Mouse (Mus musculus) embryo, embryonic 11 days (tissue): ENCODE results near the gene Hs3st2.
A peak's percentile ranks its signal among the peaks of the same experiment; 100 is the strongest.
"Not testable (repeated sequence)": the region's sequence is repeated elsewhere in the genome, so short reads cannot be mapped to it uniquely, and the experiment has no call there.

Source experiments
- DNase-seq: peaks from one replicate; pipeline ENCODE4 v3.0.0-alpha.2; 2015

Hs3st2 gene

DNA sequence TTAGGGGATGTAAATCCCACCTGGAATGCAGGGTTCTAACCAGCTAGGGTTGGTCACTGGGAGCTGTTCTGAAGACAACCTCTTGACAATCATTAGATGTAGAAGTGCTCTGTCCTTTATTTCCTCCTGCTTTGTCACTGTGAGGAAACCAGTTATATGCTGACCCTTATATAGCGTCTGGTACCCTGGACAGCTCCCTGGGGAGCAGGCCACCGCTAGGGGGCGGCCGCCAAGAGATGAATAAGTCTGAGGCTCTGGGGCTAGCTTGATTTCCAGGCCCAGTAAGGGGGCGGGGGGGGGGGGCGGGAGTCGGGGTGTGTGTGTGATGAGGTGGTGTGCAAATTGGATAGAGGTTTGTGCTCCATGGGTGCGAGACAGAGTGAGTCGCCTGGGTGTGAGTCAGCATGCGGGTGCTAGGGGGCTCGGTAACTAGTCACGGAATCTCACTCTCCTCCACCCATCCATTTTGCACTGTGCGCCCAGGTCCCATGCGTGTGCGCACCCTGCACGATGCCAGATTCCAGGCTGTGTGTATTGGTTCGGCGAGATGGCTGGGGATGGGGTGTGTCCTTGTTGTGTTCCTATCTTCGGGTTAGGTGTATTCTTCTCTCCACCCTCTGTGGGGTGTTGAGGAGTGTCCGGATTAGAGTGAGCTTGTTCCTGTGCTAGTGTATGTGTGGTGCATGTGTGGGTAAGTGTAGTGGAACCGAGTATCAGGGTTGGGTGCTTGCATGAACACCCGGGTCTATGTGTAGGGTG is at the start of gene Hs3st2:
Gene Hs3st2 (plus strand): TSS at position 635 of the 759 bp plus-strand sequence.
- peak; percentile 83 for DNase-seq

DNA sequence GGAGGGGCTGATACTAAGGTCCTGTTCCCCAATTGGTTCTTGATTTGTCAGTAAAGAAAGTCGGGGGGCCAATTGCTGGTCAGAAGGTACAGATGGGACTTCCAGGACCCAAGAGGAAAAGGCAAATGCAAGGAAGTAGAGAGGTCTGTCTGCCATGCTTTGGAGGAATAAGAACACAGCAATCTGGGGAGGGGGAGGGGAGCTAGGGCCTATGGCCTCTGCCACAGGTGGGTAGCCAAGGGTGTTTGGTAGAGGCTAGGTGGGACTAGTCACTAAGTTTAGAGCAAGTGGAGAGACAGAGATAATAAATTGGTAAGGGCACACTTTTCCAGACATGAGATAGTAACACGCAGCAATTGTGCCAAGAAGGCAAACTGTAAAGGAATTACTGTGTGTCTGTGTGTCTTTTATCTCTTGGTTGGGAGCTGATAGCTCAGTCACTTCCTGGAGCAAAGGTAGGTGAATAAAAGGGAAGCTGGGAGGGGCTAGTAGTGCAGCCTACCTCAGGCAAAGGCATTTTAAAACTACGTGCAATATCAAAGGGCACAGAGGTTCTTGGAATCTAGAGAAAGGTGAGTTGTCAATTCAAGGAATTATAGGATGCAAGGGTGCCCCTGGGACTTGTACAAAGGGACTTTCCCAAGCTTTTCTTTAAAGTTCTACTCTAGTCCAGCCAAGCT is 43.2 kb upstream of the Hs3st2 start:
- no peak for DNase-seq

DNA sequence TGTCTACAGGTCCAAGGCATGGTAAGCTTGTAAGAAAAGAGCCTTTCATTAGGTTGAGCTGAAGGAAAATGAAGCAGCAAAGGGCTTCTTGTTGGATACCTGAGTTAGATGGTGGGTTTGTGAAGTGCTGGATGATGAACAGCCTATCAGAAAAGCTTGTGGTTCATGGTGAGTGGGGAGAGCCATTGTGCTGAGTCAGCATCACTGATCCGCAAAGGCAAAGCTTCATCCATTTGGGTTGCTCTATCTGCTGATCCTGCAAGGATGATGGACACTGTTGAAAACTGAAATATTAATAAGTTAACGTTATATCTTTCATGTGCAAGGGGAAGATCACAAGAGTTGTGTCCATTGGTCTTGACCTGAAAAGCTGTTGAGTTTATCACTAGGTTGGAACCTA is 40.0 kb upstream of the Hs3st2 start:
- no peak for DNase-seq

DNA sequence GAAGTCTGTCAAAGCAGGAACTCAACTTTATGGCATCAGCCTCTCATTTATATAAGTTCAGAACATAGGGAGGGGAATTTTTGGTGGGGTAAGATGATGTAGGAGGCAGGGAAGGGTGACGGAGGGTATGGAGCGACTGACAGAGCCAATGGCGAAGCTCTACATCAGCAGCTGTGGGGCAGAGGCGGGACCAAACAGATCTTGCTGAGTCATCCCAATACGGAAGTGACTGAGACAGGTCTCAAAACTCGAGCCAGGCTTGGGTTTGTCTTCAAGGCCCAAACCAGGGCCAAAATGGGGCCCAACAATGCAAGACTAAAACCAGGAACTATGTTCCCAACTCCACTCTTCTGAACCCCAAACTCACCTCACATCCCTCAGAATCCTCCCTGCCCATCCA is 30.2 kb upstream of the Hs3st2 start:
- not testable (repeated sequence) for DNase-seq

DNA sequence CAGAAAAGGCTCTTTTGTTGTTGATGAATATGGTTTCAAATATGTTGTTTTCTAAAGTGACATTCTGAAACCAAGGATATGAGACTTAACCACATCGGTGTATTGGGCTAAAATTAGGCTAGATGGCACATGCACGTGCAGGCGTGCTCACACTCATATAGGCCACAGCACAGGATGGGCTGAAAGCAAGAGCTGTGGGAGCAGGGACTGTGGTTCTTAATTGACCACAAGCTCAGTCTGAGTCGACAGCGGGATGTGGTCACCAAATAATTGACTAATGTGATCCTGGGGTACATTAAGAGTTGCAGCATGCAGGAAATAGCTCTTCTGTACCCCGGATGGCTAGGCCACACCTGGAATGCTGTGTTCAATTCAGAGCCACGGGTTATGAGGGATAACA is 26.1 kb upstream of the Hs3st2 start:
- DNase-seq = no peak

DNA sequence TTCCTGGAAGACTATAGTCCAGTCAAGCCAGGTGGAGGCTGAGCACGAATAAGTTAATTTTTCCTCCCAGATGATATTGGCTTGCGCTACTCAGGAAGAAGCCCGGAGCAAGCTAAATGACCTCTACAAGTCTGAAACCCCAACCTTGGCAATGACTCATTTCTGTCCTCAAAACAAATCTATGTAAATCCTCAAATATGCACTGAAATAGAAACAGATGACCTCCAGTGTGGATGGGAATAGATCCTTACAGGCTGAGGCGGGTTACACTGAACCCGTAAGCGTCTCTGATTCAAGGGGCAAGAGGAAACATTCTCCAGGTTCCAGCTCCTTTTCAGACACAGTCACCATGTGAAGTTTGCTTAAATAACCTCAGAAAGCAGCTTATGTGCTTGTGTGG is 24.5 kb upstream of the Hs3st2 start:
- DNase-seq = no peak

DNA sequence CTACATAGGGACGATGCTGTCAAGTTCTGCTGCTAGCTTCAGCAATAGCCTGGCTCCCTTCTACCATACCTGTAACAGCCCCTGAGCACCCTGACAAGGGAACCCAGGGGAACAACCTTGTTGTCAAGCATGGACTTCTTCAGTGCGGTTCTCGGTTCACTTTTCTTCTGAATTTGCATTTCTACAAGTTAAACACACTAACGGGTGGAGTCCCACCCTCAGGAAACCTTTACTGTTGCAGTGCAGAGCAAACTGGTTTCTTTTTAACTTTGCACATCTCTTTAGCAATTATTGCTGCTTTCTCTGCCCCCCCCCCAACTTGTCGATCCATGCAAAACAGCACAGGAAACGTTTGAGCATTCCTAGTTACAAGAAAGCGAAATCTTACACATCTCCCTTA is 19.7 kb upstream of the Hs3st2 start:
- no peak for DNase-seq

DNA sequence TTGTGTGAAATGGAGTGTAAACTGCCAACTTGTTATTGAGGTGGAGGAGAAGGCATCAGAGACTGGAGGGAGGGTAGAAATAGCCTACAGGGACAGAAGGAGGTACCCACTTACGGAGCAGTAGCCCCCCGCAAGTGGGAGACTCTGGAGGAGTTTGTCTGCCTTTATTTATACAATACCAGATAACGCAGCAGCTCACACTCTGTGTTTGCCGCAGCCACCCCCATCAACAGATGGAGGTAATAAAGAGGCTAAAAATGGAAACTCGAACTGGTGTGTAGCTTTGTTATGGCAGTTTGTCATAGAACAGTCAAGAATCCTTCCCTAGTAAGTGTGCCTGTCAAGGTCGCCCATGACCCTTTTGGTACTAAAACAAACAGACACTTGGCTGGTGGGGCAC is 16.2 kb upstream of the Hs3st2 start:
- no peak for DNase-seq

DNA sequence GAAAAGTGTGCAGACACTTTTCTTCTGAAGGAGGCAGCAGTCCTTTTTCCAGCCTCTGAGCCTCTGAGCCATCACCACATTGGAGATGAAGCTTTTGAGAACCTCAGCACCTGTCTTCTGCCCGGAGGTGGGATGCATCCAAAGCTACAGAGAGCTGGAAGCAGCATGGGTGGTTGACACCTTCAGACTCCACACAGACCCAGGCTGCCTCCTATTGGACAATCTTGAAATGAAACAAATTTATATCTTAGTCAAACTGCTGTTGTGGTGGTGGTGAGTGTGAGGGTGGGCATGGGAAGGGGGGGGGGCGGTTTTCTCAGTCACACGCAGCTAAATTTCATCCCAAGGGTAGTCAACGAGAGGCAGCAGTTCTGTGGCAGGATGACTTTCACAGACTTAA is 12.7 kb upstream of the Hs3st2 start:
- DNase-seq = no peak

DNA sequence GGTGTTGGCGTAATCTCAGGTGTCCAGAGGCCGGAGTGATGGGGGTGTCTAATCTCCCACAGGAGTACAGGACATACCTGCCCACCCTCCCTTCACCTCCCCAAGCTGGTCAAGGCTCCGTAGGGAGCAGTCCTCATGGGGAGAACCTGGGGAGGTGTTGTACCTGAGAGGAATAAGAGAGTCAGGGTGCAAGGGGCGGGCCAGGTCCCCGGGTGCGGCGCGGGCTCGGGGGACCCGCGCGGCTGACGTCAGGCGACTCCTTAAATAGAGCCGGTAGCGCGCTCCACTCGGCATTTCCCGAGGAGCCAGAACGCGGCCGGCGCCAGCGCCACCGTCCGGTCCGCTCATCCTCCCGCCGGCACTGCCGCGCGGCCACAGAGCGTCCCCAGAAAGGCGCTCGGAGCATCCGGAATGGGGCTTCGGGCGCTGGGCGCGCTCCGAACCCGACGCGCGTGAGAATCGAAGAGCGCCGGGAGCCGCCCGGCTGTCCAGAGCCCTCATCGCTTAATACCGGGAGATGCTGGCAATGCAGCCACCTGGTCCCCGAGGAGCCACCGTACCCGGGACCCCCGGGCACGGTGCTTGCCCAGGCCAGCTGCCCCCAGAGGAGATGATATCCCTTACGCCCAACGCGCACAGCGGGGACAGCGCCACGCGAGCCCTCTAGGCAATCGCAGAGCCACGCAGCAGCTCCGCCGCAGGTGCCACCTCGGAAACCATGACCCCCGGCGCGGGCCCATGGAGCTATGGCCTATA is 503 bp downstream of the Hs3st2 start:
- peak; percentile 65 for DNase-seq

DNA sequence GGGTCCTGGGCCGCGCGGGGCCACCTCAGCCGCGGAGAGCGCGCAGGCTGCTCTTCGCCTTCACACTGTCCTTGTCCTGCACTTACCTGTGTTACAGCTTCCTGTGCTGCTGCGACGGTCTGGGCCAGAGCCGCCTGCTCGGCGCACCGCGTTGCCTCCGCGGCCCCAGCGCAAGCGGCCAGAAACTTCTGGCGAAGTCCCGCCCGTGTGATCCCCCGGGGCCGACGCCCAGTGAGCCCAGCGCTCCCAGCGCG is 1.0 kb downstream of the Hs3st2 start:
- no peak for DNase-seq

DNA sequence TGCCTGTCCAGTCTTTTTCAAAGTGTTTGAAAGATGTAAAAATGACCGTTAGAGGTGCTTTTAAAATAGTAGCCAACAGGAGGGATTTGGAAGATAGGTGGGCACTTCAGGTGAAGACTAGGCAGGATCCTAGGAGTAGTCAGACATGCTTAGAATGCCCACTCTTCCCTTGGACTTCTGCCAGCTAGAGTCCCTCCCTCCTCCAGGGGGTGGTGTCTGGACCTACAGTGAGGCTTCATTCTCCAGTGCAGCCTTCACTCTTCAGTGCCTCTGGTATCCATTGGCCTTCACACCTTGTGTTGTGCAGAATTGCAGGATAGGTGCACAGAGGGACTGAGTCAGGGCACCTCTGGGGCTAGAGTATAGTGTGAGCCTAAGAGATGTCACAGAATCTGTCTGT is 2.2 kb downstream of the Hs3st2 start:
- no peak for DNase-seq

DNA sequence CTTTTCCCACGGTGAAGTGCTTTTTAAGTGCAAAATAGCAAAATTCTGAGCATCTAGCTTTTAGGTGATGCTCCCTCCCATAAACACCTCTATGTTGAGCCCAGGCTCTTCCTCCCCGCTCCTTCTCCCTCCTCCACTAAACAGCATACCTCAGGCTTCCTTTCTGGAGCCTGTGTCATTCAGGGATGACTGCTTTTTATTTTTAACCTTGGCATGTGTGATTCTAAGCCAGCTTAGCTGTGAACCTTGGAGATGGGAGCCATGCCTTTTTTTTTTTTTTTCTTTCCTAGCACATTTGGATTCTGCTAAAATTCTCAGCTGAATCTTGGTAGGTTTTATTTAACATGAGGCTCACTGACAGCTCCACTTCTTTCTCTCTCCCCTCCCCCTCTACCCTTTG is 3.2 kb downstream of the Hs3st2 start:
- no peak for DNase-seq

DNA sequence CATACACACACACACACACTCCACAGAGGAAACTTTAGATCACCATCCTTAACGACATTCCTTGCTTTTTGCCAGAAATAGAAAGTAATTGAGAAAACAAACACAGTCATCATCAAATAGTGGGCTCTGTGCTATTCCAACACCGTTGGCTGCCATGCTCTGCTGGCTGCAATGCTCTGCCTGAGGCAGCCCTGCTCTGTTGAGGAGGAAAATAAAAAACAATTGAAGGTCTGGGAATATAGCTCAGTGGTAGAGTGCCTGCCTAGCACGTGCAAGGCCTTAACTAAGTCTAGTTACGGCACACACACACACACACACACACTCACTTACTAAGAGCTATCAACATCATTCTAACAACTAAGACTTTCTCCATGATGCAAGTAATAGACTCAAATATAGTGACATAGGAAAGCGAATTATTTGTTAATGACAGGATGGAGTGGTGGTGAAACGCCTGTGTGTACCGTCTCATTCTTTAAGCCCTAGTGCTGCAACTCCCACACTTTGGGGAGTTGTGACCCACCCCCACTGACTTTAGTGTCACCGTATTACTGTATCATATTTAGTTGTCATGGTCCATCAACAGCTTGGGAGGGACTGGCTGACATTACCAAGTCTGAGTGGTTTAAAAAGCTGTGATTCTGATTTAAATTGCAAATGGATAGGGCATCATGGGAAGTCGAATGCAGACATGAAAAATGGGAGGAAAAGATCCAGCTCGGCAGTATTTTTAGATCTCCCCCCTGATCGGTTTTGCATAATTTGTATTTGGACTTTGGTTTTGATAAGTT is 19.3 kb downstream of the Hs3st2 start:
- DNase-seq = no peak

DNA sequence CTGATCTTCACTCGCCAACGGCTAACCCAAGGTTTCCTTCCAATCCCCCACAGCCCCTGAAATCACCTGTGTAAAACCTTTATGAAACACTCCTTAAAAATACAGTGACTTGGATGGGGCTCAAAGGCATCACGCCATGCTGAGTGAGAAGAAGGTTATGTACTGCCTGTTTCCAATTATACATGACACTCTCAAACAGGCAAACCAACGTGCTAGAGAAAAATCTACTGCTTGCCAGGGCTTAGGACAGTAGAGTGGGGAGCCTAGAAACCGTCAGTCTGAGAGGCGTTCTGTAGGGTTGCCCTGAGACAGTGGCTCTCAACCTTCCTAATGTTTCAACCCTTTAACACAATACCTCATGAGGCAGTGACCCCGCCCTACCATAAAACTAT is 19.8 kb downstream of the Hs3st2 start:
- no peak for DNase-seq

DNA sequence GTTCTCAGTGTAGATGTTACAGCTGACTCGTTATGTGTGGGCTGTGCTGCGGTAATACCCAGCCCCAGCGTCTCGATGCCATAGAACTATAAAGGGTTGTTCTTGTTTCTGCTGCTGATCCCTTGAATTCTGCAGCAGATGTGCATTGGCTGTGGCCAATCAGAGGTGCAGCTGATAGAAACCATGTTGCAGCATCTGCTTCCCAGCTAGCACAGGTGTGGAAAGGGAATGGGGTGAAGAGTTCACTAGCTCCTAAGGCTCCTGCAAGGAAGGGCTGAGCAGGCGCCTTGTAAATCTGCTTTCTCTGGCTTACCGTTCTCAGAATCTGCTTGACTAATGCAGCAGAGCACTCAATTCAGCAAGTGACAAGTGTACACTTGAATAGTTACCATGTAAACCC is 45.2 kb downstream of the Hs3st2 start:
- peak; percentile 5 for DNase-seq

DNA sequence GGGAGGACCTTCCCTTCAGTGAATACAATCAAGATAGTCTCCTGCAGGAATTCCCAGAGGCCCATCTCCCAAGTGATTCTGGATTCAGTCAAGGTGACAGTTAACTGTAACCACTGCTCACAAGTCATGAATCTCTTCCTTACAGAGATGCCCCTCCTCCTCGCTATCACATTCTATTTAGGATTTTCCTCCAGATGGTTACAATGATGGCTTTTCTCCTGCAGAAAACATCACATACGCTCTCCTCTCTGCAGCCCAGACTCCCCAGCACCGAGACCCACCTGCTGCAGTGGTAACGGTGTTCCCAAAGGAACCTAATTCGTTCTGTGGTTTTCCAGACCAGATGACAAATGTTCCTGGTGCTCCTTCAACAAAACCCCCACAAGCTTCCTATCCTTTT is 49.5 kb downstream of the Hs3st2 start:
- DNase-seq = no peak

DNA sequence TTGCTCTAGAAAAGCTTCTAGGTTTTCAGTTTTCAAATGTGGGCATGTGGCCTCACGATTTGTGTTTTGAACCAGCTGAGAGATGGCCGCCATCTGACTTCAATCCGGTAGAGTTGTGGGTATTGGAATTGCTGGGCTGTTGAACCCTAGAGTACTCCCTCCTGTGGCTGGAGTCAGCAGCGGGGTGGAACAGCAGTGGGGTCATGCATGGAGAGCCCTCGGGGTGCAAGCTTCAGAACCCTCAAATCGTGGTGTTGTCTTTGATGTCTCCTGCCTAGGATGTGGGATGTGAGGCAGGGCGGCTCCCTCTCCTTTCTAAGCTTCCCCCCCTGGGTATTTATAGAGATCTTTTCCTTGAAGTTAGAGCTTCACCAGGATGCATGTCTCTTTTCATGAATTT is 52.7 kb downstream of the Hs3st2 start:
- DNase-seq = no peak

DNA sequence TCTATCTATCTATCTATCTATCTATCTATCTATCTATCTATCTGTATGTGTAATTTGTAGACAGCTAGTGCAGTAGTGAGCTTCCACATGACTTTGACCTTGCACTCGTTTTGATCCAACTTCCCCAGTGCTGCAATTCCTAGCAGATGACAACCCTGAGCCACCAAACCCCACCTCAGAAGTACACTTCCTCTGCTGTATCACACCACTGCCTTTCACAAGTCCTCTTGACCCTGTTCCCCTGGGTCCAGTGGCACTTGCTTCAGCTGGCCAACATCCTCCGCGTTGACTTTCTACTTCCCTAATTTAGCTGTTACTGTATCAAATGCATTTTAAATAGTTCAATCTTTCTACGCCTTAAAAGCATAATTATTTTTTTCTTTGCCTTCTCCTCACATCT is 54.6 kb downstream of the Hs3st2 start:
- no peak for DNase-seq

DNA sequence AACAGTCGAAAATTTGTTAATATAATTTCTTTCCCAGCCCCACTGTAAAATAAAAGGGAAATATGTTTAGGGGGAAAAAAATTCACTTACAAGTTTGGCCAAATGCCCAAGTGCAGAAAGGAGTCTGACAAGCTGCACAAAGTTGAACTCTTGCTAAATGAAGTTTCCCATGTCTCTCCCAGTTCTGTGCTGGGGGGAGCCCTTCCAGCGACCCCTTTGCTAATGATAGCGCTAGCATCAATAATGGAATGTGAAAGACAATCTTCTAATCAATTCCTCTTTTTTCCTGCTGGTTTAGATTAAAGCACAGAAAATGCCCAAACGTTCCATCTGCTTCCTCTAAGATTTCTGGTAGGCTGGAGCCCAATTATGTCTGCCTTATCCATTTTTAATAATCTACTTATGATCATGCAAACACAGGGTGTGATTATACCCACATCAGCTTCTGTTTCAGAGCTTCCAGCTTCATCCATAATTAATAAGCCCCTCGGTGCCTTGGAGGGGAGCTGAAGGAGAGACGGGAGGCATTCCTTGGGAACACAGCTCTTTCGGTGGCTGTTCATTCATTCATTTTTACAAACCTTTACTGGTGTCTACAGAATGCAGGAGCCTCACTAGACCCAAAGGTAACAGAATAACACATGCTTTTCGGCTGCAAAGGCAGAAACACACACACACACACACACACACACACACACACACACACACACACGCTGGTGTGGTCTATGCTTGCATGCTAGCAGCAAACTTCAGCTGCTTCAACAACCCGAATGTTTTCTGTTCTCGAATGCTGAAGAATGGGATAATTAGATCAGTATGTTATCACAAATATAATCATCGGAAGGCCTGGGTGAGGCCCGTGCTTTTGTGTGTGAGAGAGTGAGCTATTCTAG is 59.5 kb downstream of the Hs3st2 start:
- peak; percentile 11 for DNase-seq

DNA sequence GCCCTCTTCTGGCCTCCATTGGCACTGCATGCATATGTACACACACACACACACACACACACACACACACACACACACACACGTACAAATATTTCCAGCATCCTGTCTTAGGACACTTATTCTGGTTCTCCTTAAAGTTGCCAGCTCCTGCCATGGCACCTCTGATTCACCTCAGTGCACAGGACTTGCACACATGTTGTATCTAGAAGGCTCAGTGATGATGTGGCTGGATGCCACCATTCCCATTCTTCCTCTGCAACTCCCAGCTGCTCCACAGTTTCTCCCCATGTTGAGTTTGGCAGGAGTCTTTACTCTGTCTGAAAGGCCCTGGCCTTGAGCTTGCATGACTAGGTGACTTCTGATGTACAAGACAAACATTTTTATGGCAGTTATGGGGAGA is 65.1 kb downstream of the Hs3st2 start:
- no peak for DNase-seq

DNA sequence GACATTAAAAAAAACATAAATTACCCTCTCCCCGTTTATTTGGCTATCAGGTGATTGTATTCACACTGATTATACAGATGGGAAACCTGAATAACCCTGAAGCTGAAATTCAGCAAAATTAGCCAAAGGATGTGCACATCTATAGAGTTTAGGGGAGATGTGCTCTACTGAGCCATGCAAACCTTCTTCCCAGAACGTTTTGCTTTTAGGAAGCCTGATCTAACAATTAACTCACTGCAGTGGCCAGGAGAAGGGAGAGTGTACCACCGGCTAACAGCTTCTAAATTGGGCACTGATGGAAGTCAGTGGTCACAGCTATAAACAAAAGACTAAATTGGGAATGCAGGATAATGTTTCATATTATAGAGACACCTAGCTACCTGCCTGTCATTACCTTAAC is 66.4 kb downstream of the Hs3st2 start:
- DNase-seq = no peak

DNA sequence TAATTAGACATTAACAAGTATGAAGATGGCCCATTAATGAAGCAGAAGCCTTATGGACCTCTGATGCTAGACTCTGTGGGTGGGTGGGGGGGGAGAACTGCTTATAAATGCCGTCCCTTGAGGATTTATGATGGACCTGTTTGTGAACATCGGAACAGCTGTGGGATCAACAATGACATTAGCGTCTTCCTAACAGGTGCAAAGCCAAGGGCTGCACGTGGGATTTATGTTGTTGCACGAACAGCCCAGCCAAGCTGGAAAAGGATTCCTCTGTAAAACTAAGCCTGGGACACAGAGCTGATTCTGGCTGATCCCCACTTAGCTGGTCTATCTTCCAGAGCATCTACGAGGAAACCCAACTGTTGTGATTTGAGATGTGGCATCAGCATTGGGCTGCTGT is 69.0 kb downstream of the Hs3st2 start:
- DNase-seq = no peak
